Mouse (Mus musculus) central nervous system, embryonic 11.5 days (tissue): ENCODE data around the gene Asrgl1. TPM values are rescaled to one million over a fixed set of nuclear protein-coding genes. Genes with fewer than 3 reads are reported as not detected.

Experiments
- polyA plus RNA-seq: library from polyadenylated mRNA; depleted of rRNA; stranded (reverse); fragments of >200 nt; gene quantifications from 2 replicates; pipeline ENCODE4 v1.2.3, GENCODE M21; 2012; rRNA removed

Asrgl1 gene
- 10.6 and 25.6 TPM in 2 replicates for polyA plus RNA-seq

DNA sequence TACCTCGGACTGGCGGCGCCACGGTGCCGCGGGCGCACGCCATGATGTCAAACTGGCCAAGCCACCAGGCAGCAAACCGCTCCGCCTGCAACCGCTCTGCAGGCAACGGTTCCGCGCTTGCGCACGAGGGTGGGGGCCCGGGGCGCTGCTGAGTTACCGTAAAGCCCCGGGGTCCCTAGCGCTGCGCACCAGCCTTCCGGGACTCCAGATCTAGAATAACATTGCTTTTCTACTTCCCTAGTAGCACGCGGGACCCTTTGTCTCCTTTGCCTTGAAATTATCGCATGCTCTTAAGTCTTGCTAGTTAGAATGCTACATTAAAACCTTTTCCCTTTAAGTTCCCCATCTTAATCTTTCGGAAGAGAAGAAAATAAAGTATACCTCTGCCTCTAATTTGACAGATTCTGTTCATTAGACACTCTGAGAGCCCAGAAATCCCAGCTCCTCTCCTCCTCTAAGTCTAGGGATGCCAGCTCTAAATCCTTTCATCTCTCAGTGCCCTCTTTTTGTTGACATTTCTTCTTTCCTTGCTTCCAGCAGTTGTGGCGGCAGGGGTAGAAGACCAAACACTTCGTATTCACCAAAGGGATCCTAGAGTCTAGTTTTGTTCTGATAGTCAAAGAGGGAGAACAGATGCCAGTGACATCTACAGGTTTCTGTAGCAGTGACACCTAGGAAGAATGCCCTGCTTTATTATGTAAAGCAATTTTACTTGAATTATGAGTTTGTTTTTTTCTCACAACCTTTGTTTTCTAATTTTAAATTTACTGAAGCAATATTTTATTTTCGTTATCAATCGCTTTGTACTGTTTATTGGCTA is at the start of gene Asrgl1:
Asrgl1 (minus strand) TSS at position 125 of the 820 bp plus-strand sequence.

DNA sequence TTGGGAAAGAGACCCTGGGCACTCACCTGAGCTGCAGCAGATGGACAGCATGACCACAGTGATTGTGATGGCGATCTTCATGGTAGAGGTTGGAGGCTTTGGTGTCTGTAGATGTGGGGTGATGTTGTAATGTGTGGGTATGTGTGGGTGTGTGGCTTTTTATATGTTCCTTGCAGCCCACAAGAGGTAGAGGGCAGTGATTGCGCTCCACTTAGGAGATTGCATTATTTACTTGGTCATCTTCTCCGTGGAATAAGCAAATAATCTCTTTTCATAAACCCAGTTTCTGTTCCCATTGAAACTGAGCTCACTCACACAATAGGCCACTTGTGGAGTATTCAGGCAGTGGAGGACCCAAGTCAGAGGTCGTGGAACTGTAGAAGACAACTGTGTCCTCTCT is 47.6 kb downstream of the Asrgl1 start, which contains the start of gene Scgb1a1:
Scgb1a1 (minus strand) TSS at position 138 of the 400 bp plus-strand sequence.

Other genes with a start within 250 kb of the Asrgl1 start
- 123 and 143 TPM in 2 replicates for gene 1810009A15Rik, start 246.8 kb downstream of the Asrgl1 start, polyA plus RNA-seq
- 11.4 TPM in 1 of 2 replicates, not detected in the other for gene Gm49416, start 246.7 kb downstream of the Asrgl1 start, polyA plus RNA-seq
- gene Ints5, start 242.6 kb downstream of the Asrgl1 start, polyA plus RNA-seq: 25.3 and 31.6 TPM in 2 replicates
- 126 and 172 TPM in 2 replicates for gene Ganab, start 237.6 kb downstream of the Asrgl1 start, polyA plus RNA-seq
- 84.3 and 108 TPM in 2 replicates for gene B3gat3, start 215.3 kb downstream of the Asrgl1 start, polyA plus RNA-seq
- 2.5 and 3.1 TPM in 2 replicates for gene Rom1, start 206.3 kb downstream of the Asrgl1 start, polyA plus RNA-seq
- 25.8 and 32.3 TPM in 2 replicates for gene Eml3, start 206.1 kb downstream of the Asrgl1 start, polyA plus RNA-seq
- 75.1 and 76.6 TPM in 2 replicates for gene Mta2, start 193.8 kb downstream of the Asrgl1 start, polyA plus RNA-seq
- 28.1 and 28.7 TPM in 2 replicates for gene Tut1, start 181.8 kb downstream of the Asrgl1 start, polyA plus RNA-seq
- gene Eef1g, start 168.6 kb downstream of the Asrgl1 start, polyA plus RNA-seq: 547 and 626 TPM in 2 replicates
- gene Ahnak, start 146.4 kb downstream of the Asrgl1 start, polyA plus RNA-seq: 10.3 and 10.8 TPM in 2 replicates
- not detected in 2 replicates for gene Scgb1a1, start 47.7 kb downstream of the Asrgl1 start, polyA plus RNA-seq